Mouse (Mus musculus): ENCODE results near the gene Ttc21b. TPM values are rescaled to one million over a fixed set of nuclear protein-coding genes. Genes with fewer than 3 reads are reported as not detected.

The Ttc21b gene
- polyA plus RNA-seq (2014; fragmentation: Illumina TruSeq; extraction: RNeasy Lipid Tissue Mini Kit (QIAGEN cat#74804); ENCODE audit: low read depth, low replicate concordance) = 15.7 TPM

GRCm38 (mm10) chr2:66256220-66257131, at the start of gene Ttc21b:
Gene Ttc21b (minus strand): TSS chr2:66256617.

Other genes with a start within 250 kb of the Ttc21b start
- 3.4 TPM for gene Galnt3, start 131.6 kb downstream of the Ttc21b start, polyA plus RNA-seq (2014; fragmentation: Illumina TruSeq; extraction: RNeasy Lipid Tissue Mini Kit (QIAGEN cat#74804); ENCODE audit: low read depth, low replicate concordance)
- 0.35 TPM for gene Scn1a, start 184.2 kb upstream of the Ttc21b start, polyA plus RNA-seq (2014; fragmentation: Illumina TruSeq; extraction: RNeasy Lipid Tissue Mini Kit (QIAGEN cat#74804); ENCODE audit: low read depth, low replicate concordance)